Mouse (Mus musculus) stomach, postnatal 0 days (tissue): Measurements from ENCODE around the gene Mast4. TPM values are rescaled to one million over a fixed set of nuclear protein-coding genes. Genes with fewer than 3 reads are reported as not detected.

Experiments
- ATAC-seq: fragments of 200-750 bp; cut with Nextera tagmentation; 2 replicates; pipeline ENCODE4 v1.8.0; 2017; ENCODE audit not compliant: low FRiP score, low TSS enrichment
- DNase-seq: peaks from one replicate; pipeline ENCODE4 v3.0.0-alpha.2; 2016; ENCODE audit warnings: low spot score
- H3K27ac ChIP-seq: fragments of 300-500 bp; sonication (generic); replicated peaks from 2 replicates; pipeline ENCODE4 v1.5.1; 2014; ENCODE audit warnings: mild to moderate bottlenecking, control low read depth
- H3K27me3 ChIP-seq: fragments of 300-500 bp; sonication (generic); 2 replicates; pipeline ENCODE4 v1.6.1; 2014; ENCODE audit warnings: low read length; ENCODE audit not compliant: control insufficient read depth, insufficient read depth
- H3K36me3 ChIP-seq: fragments of 300-500 bp; sonication (generic); 2 replicates; pipeline ENCODE4 v1.6.1; 2014; ENCODE audit warnings: low read length, mixed read lengths; ENCODE audit not compliant: control insufficient read depth, insufficient read depth
- H3K4me1 ChIP-seq: fragments of 300-500 bp; sonication (generic); replicated peaks from 2 replicates; pipeline ENCODE4 v1.6.1; 2014; ENCODE audit warnings: antibody characterized with exemption; ENCODE audit not compliant: control insufficient read depth, insufficient read depth
- H3K4me2 ChIP-seq: fragments of 300-500 bp; sonication (generic); replicated peaks from 2 replicates; pipeline ENCODE4 v1.6.1; 2014; ENCODE audit warnings: low read depth, mild to moderate bottlenecking, control low read depth, moderate library complexity
- H3K4me3 ChIP-seq: fragments of 300-500 bp; sonication (generic); 2 replicates; pipeline ENCODE4 v1.5.1; 2014; ENCODE audit warnings: low read depth, low read length, control low read depth
- H3K9ac ChIP-seq: fragments of 300-500 bp; sonication (generic); 2 replicates; pipeline ENCODE4 v1.6.1; 2014; ENCODE audit warnings: mild to moderate bottlenecking, low read length, control low read depth, mixed read lengths
- H3K9me3 ChIP-seq: fragments of 300-500 bp; sonication (generic); 2 replicates; pipeline ENCODE4 v1.6.1; 2016; ENCODE audit warnings: low read length; ENCODE audit not compliant: control insufficient read depth
- CTCF ChIP-seq: IDR thresholded peaks from 2 replicates; pipeline ENCODE4 v1.5.1; 2016; ENCODE audit warnings: antibody characterized with exemption, low read depth, mild to moderate bottlenecking, moderate library complexity
- EP300 ChIP-seq: optimal IDR thresholded peaks from 2 replicates; pipeline ENCODE3; 2016; ENCODE audit warnings: antibody characterized with exemption
- WGBS: fragments of 180-500 bp; shearing (Covaris S2); extraction: QIAGEN DNeasy Blood & Tissue Kit; methylation state at CpG from one replicate; pipeline ENCODE4 v1.1.7; 2014; 5-methylcytosine and 5-hydroxymethylcytosine counted together
- polyA plus RNA-seq: library from polyadenylated mRNA; unstranded; fragments of >200 nt; fragmentation: Nextera tagmentation; extraction: Ambion mirVana; gene quantifications from 2 replicates; pipeline ENCODE4 v1.2.1, GENCODE M21; 2015

Mast4 gene
- polyA plus RNA-seq, 1 experiment from 2014 or later = 18.2 TPM

DNA sequence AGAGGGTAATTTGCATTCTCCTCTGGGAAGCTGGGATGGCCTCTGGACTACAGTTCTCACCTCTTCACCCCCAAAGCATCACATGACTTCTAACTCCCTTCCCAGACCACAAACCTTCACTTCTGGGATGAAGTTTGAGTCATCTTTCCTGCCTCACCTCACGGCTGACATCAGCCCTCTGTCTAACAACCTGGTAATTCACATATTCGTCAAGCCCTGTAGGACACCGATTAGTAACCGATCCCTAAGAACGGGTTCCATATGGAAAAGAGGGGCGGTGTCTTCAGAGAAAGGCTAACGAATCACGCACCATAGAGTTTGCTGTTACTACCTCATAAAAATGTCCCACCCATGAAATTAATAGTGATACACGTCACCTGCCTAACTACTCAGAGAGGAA lies 6.5 kb downstream of the Mast4 start:
- no peak for DNase-seq
- no peak overlapping the region for H3K9ac ChIP-seq
- no peak overlapping the region for H3K4me3 ChIP-seq
- WGBS = 61% methylated on average over 9 of the region's 9 CpGs
- H3K4me2 ChIP-seq = no peak overlapping the region
- no peaks in the 10 kb centered on the region for H3K9me3 ChIP-seq
- ATAC-seq = no peak
- no peak overlapping the region for H3K27ac ChIP-seq
- no peaks in the 10 kb centered on the region for H3K36me3 ChIP-seq
- no peaks in the 10 kb centered on the region for H3K4me1 ChIP-seq
- no peaks in the 10 kb centered on the region for H3K27me3 ChIP-seq
- TF ChIP-seq CTCF (no peak), EP300 (no peak)

DNA sequence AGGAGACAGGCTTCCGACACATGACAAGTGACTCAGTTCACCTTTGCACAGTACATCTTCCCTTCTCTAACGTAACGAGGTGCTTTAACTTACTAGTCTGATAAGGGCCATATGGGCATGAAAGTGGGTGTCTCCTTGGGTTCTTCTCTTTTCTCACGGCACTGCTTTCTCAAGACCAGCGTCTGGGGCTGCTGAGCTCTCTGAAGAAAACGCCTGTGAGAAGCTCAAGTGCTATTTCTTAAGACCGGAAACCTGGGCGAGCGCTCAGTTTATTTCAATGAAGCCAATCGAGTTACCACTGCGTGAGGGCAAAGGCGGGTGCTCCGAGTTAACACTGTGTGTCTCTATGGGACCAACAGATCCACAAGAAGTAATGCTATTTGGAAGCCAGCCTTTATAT lies 8.1 kb downstream of the Mast4 start:
- ATAC-seq (no peak), DNase-seq (no peak)
- Histone ChIP-seq H3K4me3 (no peak overlapping the region), H3K27me3 (no peaks in the 10 kb centered on the region), H3K4me2 (no peak overlapping the region), H3K36me3 (no peaks in the 10 kb centered on the region), H3K27ac (no peak overlapping the region), H3K9ac (no peak overlapping the region), H3K9me3 (no peaks in the 10 kb centered on the region), H3K4me1 (no peaks in the 10 kb centered on the region)
- WGBS = 63% methylated on average over 13 of the region's 13 CpGs
- no peak for TF ChIP-seq EP300
- no peak for TF ChIP-seq CTCF

DNA sequence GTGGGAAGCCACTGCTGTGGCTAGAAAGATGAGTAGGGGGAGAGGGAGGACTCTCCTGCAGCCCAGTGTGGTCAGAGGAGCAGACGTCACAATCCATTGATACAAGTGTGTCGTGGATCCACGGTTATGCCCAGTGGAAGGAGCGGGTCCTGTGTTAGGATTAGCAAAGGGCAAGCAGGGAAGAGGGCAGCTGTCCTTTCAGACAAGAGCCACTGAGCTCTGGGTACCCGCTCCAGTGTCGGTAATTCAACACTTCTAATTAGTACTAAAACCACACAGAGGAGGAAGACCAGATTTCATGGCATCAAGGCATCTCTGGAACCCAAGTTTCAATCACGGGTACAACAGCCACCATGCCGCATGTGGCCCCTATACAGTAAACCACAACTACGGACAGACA lies 14.4 kb downstream of the Mast4 start:
- no peak overlapping the region for H3K4me2 ChIP-seq
- H3K27me3 ChIP-seq = no peaks in the 10 kb centered on the region
- ATAC-seq = no peak
- no peak overlapping the region for H3K4me3 ChIP-seq
- H3K9me3 ChIP-seq = no peaks in the 10 kb centered on the region
- H3K4me1 ChIP-seq = no peaks in the 10 kb centered on the region
- TF ChIP-seq EP300 = no peak
- TF ChIP-seq CTCF = no peak
- no peak overlapping the region for H3K27ac ChIP-seq
- no peak for DNase-seq
- no peaks in the 10 kb centered on the region for H3K36me3 ChIP-seq
- H3K9ac ChIP-seq = no peak overlapping the region
- 87% methylated on average over 9 of the region's 9 CpGs for WGBS

DNA sequence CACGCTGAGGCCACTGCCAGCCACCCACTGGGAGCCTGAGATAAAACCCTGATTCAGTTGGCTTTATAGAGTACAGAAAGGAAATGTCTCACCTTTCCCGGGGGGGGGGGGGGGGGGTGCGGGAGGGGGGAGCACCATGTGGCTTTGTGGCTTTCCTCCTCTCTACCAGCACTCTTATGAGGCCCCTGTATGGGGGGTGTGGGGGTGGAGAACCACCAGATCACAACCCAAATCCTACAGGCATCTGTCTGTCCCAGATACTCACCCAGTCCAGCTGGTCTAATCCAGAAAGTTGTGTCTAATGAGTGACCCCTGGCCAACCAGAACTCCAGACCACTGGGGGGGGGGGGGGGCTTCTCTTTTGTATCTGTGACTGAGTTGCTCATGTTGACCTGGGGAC lies 15.0 kb downstream of the Mast4 start:
- ATAC-seq (no peak), DNase-seq (no peak)
- H3K9ac ChIP-seq = no peak overlapping the region
- 4% methylated on average over 3 of the region's 3 CpGs for WGBS
- H3K27me3 ChIP-seq = no peaks in the 10 kb centered on the region
- no peaks in the 10 kb centered on the region for H3K36me3 ChIP-seq
- no peak overlapping the region for H3K4me3 ChIP-seq
- H3K4me2 ChIP-seq = no peak overlapping the region
- no peaks in the 10 kb centered on the region for H3K9me3 ChIP-seq
- H3K27ac ChIP-seq = no peak overlapping the region
- TF ChIP-seq CTCF = no peak
- no peak for TF ChIP-seq EP300
- H3K4me1 ChIP-seq = no peaks in the 10 kb centered on the region

DNA sequence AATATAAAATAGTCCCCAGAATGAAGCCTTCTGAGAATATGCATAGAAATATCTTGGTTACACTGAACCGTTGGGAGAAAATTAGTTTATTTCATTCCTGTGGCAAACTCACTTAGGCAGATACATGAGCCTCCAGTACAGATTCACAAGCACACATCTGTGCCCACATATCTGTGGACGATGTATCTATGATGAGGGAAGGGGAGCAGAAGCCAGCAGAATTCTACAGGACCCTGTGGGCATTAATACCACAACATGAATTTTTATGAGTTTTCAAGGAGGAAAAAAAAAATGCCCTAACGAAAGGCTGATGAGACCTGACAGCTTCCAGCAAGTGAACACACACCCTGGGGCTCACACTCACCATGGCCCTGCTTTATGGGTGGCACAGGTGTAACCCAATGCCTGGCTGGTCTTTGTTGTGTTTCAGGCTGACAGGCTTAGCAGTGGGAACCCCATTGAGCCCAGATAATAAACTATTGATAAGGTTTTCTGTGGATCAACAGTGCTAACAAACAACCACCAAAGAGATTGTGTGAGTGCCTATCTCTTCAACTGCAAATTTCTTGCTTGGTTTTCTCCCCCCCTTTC lies 17.4 kb downstream of the Mast4 start:
- H3K9ac ChIP-seq = no peak overlapping the region
- H3K4me3 ChIP-seq = no peak overlapping the region
- no peaks in the 10 kb centered on the region for H3K27me3 ChIP-seq
- no peak overlapping the region for H3K4me2 ChIP-seq
- ATAC-seq (no peak), DNase-seq (no peak)
- 70% methylated on average over 3 of the region's 3 CpGs for WGBS
- no peaks in the 10 kb centered on the region for H3K36me3 ChIP-seq
- H3K9me3 ChIP-seq = no peaks in the 10 kb centered on the region
- no peak for TF ChIP-seq EP300
- TF ChIP-seq CTCF = no peak
- H3K27ac ChIP-seq = no peak overlapping the region
- no peaks in the 10 kb centered on the region for H3K4me1 ChIP-seq

DNA sequence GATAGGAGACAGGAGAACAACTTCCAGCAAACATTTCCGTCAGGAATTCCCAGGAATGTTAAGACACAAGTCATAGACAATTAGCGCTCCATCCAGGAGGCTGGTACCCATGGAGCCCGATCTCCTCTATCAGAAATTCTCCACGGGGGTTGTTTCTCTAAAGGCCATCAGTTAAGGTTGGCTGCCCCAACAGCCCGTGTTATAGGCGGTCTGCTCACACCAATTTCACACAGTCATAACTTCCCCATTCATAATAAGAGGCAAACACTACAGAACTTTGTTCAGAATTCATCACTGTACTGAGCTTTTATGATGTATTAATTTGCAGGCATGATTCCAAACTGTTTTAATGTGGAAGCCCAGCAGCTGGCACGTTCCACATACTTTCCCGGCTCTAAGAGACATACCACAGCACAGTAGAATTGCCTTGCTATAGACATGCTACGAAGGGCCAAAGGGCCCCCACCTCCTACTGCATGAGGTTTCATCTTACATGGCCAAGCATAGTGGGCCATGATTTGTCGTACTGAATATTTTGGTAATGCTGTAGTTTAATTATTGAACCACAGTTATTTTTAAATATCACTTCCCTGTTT lies 19.1 kb downstream of the Mast4 start:
- Histone ChIP-seq H3K4me2 (no peak overlapping the region), H3K36me3 (no peaks in the 10 kb centered on the region), H3K4me3 (no peak overlapping the region), H3K9me3 (no peaks in the 10 kb centered on the region), H3K4me1 (no peaks in the 10 kb centered on the region), H3K9ac (no peak overlapping the region), H3K27ac (no peak overlapping the region), H3K27me3 (no peaks in the 10 kb centered on the region)
- TF ChIP-seq CTCF = no peak
- no peak for TF ChIP-seq EP300
- no peak for DNase-seq
- no peak for ATAC-seq
- WGBS = 49% methylated on average over 10 of the region's 10 CpGs
